Mouse (Mus musculus) layer of hippocampus, postnatal 14 days (tissue): ENCODE results near the gene Ankrd12. TPM values are rescaled to one million over a fixed set of nuclear protein-coding genes. Genes with fewer than 3 reads are reported as not detected.

Source experiments
- DNase-seq, 2 experiments: peaks; one replicate each; pipeline ENCODE4 v3.0.0; 2021 to 2022; ENCODE audit warnings: low spot score in 2 of 2, mixed read lengths in 1 of 2
- total RNA-seq, 2 experiments: library from RNA; stranded (reverse); gene quantifications; 2 replicates each; pipeline ENCODE4 v1.2.3; 2021

Gene Ankrd12
- total RNA-seq, 2 experiments from 2014 or later: 101 to 104 TPM

- no peak for DNase-seq
Observed at GRCm38 (mm10) chr17:65931525-65931924, 145.4 kb downstream of the Ankrd12 start.

DNA sequence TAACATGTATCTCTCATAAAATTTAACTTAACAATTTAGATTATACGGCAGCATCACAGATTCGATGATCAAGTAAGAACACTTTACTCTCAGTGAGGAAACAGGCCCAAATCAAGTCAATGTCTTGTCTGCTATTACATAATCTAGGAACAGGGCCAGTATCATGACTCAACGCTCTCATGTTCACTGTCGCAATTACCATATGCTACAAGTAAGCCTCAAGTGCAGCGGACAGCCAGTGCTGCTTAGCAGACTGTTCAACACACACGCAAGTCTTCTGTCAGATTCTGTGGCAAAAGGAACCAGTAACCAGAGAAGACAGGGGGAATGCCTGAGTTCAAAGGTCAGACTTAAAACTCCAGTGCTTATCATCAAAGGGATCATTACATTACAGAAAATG is 145.9 kb downstream of the Ankrd12 start:
- peak in 1 of 2 experiments; percentile 71 for DNase-seq

- no peak for DNase-seq
Observed at GRCm38 (mm10) chr17:65930158-65930826, 146.6 kb downstream of the Ankrd12 start.

GRCm38 (mm10) chr17:65929319-65929978 is 147.4 kb downstream of the Ankrd12 start:
- DNase-seq: no peak

DNA sequence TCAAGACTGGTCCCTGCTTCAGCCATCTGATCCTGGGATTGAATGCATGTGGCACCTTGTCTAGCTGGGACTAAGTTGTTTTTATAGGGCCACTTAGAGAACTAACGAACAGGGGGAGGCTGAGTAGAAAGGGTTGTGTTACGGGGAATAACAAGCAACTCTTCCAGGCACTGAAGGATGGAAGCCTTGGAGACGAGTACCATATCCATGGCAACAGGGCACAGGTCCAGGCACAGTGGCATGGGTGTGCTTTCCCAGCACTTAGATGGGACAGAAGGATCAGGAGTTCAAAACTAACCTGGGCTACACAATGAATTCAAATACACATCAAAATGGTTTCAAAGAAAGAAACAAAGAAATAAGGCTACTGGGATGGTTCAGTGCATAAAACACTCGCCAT is 149.8 kb downstream of the Ankrd12 start:
- DNase-seq: peak; percentile 31 to 58

DNA sequence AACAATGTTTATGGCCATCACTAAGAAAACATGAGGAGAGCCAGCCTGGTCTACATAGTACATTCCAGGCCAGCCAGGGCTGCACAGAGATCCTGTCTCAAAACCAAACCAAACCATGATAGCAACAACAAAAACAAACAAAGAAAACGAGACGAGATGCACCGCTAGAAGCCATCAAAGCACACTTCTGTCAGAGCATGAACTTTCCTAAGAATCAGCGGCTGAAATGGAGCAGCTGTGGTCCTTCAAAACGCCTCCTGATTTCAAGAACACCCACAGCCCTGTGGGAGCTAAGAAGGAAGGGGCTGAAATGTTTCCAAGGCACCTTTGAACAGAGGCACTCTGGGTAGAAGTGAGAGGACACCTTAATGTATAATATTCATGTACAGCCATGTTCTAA is 152.7 kb downstream of the Ankrd12 start:
- DNase-seq: no peak

GRCm38 (mm10) chr17:65921975-65922374 is 154.9 kb downstream of the Ankrd12 start:
- DNase-seq: no peak

DNA sequence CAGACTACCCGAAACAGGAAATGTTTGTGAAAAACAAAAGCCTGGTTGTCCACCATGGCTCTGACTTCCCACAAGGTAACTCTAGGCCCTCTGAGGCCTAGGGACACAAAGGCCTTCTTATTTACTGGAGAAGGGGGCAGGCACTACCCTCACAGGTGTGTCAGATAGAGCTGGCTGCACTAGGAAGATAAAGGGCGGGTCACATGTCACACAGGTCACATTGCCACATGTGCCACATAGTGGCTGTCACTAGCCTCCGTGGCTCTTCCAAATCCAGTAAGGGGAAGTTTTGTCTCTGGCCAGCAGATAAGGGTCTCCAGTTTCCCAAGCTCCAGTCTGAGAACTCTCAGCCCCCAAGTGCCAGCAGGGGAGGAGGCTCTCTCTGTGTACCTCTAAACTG is 157.7 kb downstream of the Ankrd12 start:
- no peak for DNase-seq

GRCm38 (mm10) chr17:65916135-65916668 is 160.7 kb downstream of the Ankrd12 start:
- peak; percentile 78 to 85 for DNase-seq

Other genes starting within 250 kb of the Ankrd12 start
- 10 to 100 TPM; 43.7 to 45.7 TPM for gene Ralbp1, start 191.3 kb downstream of the Ankrd12 start, total RNA-seq
- gene Twsg1, start 125.9 kb downstream of the Ankrd12 start, total RNA-seq: 10 to 100 TPM; 24.6 to 34.4 TPM
- 100 to 1,000 TPM; 252 to 265 TPM for gene Ndufv2, start 24.5 kb upstream of the Ankrd12 start, total RNA-seq
- 10 to 100 TPM; 44.3 to 45.7 TPM for gene Washc1, start 34.5 kb upstream of the Ankrd12 start, total RNA-seq
- 1 to 10 TPM; 3.2 to 3.7 TPM for gene Ddx11, start 46.4 kb upstream of the Ankrd12 start, total RNA-seq